Mouse (Mus musculus): ENCODE results near the gene Atr. TPM values are rescaled to one million over a fixed set of nuclear protein-coding genes. Genes with fewer than 3 reads are reported as not detected.

Atr gene
- polyA plus RNA-seq, 1 experiment from 2014 or later = 25.3 TPM

GRCm38 (mm10) chr9:95959246-95959645 lies 101.8 kb downstream of the Atr start:
- WGBS = 90% methylated on average over 6 of the region's 6 CpGs
- Histone ChIP-seq H3K27me3 (ENCODE audit: insufficient read depth, low read length) (no peaks in the 10 kb centered on the region), H3K9me3 (ENCODE audit: low read depth, low read length) (no peaks in the 10 kb centered on the region), H3K4me3 (ENCODE audit: low read depth, low read length) (no peak overlapping the region), H3K4me1 (ENCODE audit: insufficient read depth) (no peaks in the 10 kb centered on the region), H3K36me3 (ENCODE audit: insufficient read depth) (peaks cover 11% of the 10 kb centered on the region; the same call in 1 of the 2 replicates), H3K27ac (ENCODE audit: low read depth) (no peak overlapping the region), H3K4me2 (no peak overlapping the region), H3K9ac (no peak overlapping the region)
- TF ChIP-seq CTCF (IDR thresholded peaks at IDR 0.05; ENCODE audit: low read depth) = no peak
- ATAC-seq (ENCODE audit: insufficient read depth) (no peak), DNase-seq (no peak)

- TF ChIP-seq CTCF (IDR thresholded peaks at IDR 0.05; ENCODE audit: low read depth) = no peak
- H3K36me3 ChIP-seq (ENCODE audit: insufficient read depth) = peaks cover 13% of the 10 kb centered on the region; the same call in 1 of the 2 replicates
- H3K27ac ChIP-seq (ENCODE audit: low read depth) = no peak overlapping the region
- WGBS = 93% methylated on average over 3 of the region's 3 CpGs
- no peak overlapping the region for H3K9ac ChIP-seq
- no peaks in the 10 kb centered on the region for H3K9me3 ChIP-seq (ENCODE audit: low read depth, low read length)
- no peak for DNase-seq
- H3K4me2 ChIP-seq = no peak overlapping the region
- no peak overlapping the region for H3K4me3 ChIP-seq (ENCODE audit: low read depth, low read length)
- no peaks in the 10 kb centered on the region for H3K27me3 ChIP-seq (ENCODE audit: insufficient read depth, low read length)
- H3K4me1 ChIP-seq (ENCODE audit: insufficient read depth) = no peaks in the 10 kb centered on the region
- ATAC-seq (ENCODE audit: insufficient read depth) = no peak
Measured at GRCm38 (mm10) chr9:95959732-95960428, 102.5 kb downstream of the Atr start.

- no peak for TF ChIP-seq CTCF (IDR thresholded peaks at IDR 0.05; ENCODE audit: low read depth)
- Histone ChIP-seq H3K27me3 (ENCODE audit: insufficient read depth, low read length) (no peaks in the 10 kb centered on the region), H3K9ac (no peak overlapping the region), H3K4me1 (ENCODE audit: insufficient read depth) (no peaks in the 10 kb centered on the region), H3K36me3 (ENCODE audit: insufficient read depth) (peaks cover 17% of the 10 kb centered on the region; the same call in 1 of the 2 replicates), H3K4me3 (ENCODE audit: low read depth, low read length) (no peak overlapping the region), H3K9me3 (ENCODE audit: low read depth, low read length) (no peaks in the 10 kb centered on the region), H3K27ac (ENCODE audit: low read depth) (no peak overlapping the region), H3K4me2 (no peak overlapping the region)
- ATAC-seq (ENCODE audit: insufficient read depth) (no peak), DNase-seq (no peak)
Measured at GRCm38 (mm10) chr9:95961058-95961457, 103.7 kb downstream of the Atr start.

- 91% methylated on average over 13 of the region's 13 CpGs for WGBS
- H3K4me3 ChIP-seq (ENCODE audit: low read depth, low read length) = no peak overlapping the region
- H3K4me1 ChIP-seq (ENCODE audit: insufficient read depth) = no peaks in the 10 kb centered on the region
- H3K27me3 ChIP-seq (ENCODE audit: insufficient read depth, low read length) = no peaks in the 10 kb centered on the region
- no peak for DNase-seq
- H3K9me3 ChIP-seq (ENCODE audit: low read depth, low read length) = no peaks in the 10 kb centered on the region
- no peak overlapping the region for H3K9ac ChIP-seq
- no peak overlapping the region for H3K4me2 ChIP-seq
- peaks cover 30% of the 10 kb centered on the region for H3K36me3 ChIP-seq (ENCODE audit: insufficient read depth)
- no peak for ATAC-seq (ENCODE audit: insufficient read depth)
- H3K27ac ChIP-seq (ENCODE audit: low read depth) = no peak overlapping the region
- TF ChIP-seq CTCF (IDR thresholded peaks at IDR 0.05; ENCODE audit: low read depth) = no peak
Measured at GRCm38 (mm10) chr9:95964037-95964436, 106.6 kb downstream of the Atr start.

GRCm38 (mm10) chr9:95978279-95978678 lies 120.9 kb downstream of the Atr start:
- H3K4me2 ChIP-seq = no peak overlapping the region
- no peak for TF ChIP-seq CTCF (IDR thresholded peaks at IDR 0.05; ENCODE audit: low read depth)
- no peak overlapping the region for H3K9ac ChIP-seq
- DNase-seq (no peak), ATAC-seq (ENCODE audit: insufficient read depth) (no peak)
- H3K4me1 ChIP-seq (ENCODE audit: insufficient read depth) = no peaks in the 10 kb centered on the region
- H3K27me3 ChIP-seq (ENCODE audit: insufficient read depth, low read length) = no peaks in the 10 kb centered on the region
- H3K9me3 ChIP-seq (ENCODE audit: low read depth, low read length) = no peaks in the 10 kb centered on the region
- no peak overlapping the region for H3K27ac ChIP-seq (ENCODE audit: low read depth)
- peaks cover 73% of the 10 kb centered on the region for H3K36me3 ChIP-seq (ENCODE audit: insufficient read depth)
- WGBS = 78% methylated on average over 2 of the region's 2 CpGs
- H3K4me3 ChIP-seq (ENCODE audit: low read depth, low read length) = no peak overlapping the region

- ATAC-seq (ENCODE audit: insufficient read depth) (no peak), DNase-seq (no peak)
- H3K4me2 ChIP-seq = no peak overlapping the region
- no peak overlapping the region for H3K9ac ChIP-seq
- WGBS = 79% methylated on average over 6 of the region's 6 CpGs
- no peaks in the 10 kb centered on the region for H3K27me3 ChIP-seq (ENCODE audit: insufficient read depth, low read length)
- no peak overlapping the region for H3K4me3 ChIP-seq (ENCODE audit: low read depth, low read length)
- H3K9me3 ChIP-seq (ENCODE audit: low read depth, low read length) = no peaks in the 10 kb centered on the region
- no peak overlapping the region for H3K27ac ChIP-seq (ENCODE audit: low read depth)
- peaks cover 75% of the 10 kb centered on the region for H3K36me3 ChIP-seq (ENCODE audit: insufficient read depth)
- H3K4me1 ChIP-seq (ENCODE audit: insufficient read depth) = no peaks in the 10 kb centered on the region
- no peak for TF ChIP-seq CTCF (IDR thresholded peaks at IDR 0.05; ENCODE audit: low read depth)
Measured at GRCm38 (mm10) chr9:95979896-95980295, 122.5 kb downstream of the Atr start.

GRCm38 (mm10) chr9:95992255-95992654 lies 134.9 kb downstream of the Atr start:
- Histone ChIP-seq H3K4me3 (ENCODE audit: low read depth, low read length) (no peak overlapping the region), H3K9ac (no peak overlapping the region), H3K27me3 (ENCODE audit: insufficient read depth, low read length) (no peaks in the 10 kb centered on the region), H3K4me1 (ENCODE audit: insufficient read depth) (no peaks in the 10 kb centered on the region), H3K9me3 (ENCODE audit: low read depth, low read length) (no peaks in the 10 kb centered on the region), H3K36me3 (ENCODE audit: insufficient read depth) (peaks cover 57% of the 10 kb centered on the region), H3K27ac (ENCODE audit: low read depth) (no peak overlapping the region), H3K4me2 (no peak overlapping the region)
- no peak; the same call in 1 of the 2 replicates for TF ChIP-seq CTCF (IDR thresholded peaks at IDR 0.05; ENCODE audit: low read depth)
- ATAC-seq (ENCODE audit: insufficient read depth) = no peak
- 92% methylated on average over 2 of the region's 2 CpGs for WGBS
- DNase-seq = no peak

Other genes with a start within 250 kb of the Atr start
- gene Pcolce2, start 220.0 kb upstream of the Atr start, polyA plus RNA-seq (2014; fragmentation: Nextera tagmentation; extraction: Ambion mirVana) = 7.1 TPM in 2 replicates
- gene Trpc1, start 107.2 kb upstream of the Atr start, polyA plus RNA-seq (2014; fragmentation: Nextera tagmentation; extraction: Ambion mirVana) = 4.6 and 5.7 TPM in 2 replicates
- gene Pls1, start 12.3 kb upstream of the Atr start, polyA plus RNA-seq (2014; fragmentation: Nextera tagmentation; extraction: Ambion mirVana) = 9.4 and 11.6 TPM in 2 replicates
- 21.1 and 22.7 TPM in 2 replicates for gene Xrn1, start 97.2 kb downstream of the Atr start, polyA plus RNA-seq (2014; fragmentation: Nextera tagmentation; extraction: Ambion mirVana)

Measured in lung, embryonic 14.5 days (tissue).